Mouse (Mus musculus) neural tube, embryonic 10.5 days (tissue): ENCODE data around the gene Pard3b.
A peak's percentile ranks its signal among the peaks of the same experiment; 100 is the strongest.

Source experiments
- DNase-seq: peaks from one replicate; pipeline ENCODE4 v3.0.0-alpha.2; 2017; ENCODE audit warnings: low spot score; ENCODE audit errors: extremely low spot score

Pard3b gene

DNA sequence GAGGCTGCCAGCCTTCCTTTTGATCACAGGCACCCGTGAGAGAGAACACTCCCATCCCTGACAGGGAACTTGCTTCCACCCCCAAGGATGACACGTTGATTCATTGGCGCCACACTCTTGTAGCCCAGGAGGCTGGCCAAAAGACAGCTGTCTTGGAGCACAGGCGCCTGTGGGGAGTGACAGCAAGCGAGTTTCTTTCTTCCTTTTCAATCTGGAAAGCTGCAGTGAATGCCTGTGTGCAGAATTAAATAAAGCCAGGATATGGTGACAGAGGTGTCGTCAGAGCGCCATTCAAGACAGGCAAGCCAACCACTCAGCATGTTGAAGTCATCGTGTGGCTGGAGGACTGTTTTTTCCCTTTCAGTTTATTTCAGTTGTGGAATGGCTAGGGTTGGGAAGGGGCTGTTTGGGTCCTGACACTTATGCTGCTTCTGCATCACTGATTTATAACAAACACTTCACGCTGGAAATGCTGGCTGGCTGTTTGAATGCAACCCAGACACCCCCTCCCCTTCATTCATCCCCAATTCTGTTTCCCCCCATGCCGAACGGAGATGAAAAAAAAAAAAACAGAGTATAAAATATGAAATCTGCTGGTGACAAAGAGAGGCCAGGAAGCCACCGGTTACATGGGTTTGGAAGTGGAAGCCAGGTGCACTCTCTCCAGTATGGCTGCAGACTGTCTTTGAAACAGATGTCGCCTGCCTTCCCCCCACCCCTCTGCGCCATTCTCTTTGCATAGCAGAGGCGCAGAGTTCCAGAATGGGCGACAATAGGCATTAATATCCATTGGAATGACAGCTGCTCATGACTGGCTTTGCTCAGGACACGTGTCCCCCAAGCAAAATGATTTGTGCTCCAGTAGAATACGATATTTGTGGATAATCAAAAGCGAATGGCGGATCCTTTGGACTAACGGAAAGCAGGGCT lies 1044.1 kb downstream of the Pard3b start:
- peak; percentile 41 for DNase-seq

DNA sequence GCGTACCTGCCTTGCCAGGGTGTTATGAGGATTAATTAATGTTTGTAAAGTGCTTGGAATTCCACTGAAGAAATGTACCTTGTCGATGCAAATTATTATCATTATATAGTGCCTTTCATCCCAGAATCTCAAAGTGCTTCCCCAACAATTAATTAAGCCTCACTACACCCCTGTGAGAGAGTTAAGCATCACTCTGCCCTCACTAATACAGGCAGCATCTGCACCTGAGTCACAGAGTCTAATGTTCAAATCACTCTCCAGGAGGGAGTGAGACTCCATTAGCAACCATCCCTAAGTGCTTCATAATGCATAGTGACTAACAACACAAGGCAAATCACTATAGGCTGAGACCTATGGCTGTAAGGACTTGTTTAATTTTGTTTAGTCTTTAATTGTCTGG lies 1044.9 kb downstream of the Pard3b start:
- no peak for DNase-seq

DNA sequence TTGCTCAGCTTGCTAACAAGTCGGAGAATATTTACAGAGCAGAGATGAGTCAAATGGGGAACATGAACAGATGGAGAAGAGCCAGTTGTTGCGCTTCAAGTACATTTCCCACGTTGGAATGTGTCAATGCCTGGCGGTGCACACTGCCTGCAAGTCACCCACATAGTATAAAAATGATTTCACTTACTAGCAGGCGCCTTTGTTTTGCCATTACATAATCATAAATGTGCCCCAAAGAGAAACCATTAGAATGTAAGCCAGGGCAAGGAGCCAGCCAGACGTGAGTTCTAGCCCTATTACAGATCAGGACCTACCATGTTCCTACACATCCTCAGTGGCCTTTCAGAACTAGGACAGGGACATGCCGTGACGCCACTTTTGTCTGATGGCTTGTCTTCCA lies 1048.9 kb downstream of the Pard3b start:
- DNase-seq: no peak

DNA sequence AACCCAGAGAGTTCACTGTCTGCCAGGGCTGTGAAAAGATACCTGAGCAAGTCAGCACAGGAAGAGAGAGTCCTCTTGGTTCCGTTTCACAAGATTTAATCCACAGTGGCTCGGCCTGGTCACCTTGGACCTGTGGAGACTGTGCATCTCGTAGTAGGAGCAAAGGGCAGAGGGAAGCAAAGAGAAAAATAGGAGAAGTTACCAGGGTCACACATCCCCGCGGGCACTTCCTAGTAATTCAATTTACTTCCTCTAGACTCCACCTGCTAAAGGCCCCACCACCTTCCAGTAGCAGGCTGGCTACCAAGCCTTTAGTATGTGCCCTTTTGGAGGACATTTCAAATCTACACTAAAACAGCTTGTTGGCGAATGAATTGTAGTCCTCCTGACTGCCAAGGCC lies 1052.6 kb downstream of the Pard3b start:
- no peak for DNase-seq
